Mouse (Mus musculus): ENCODE data around the gene Srp9. TPM values are rescaled to one million over a fixed set of nuclear protein-coding genes. Genes with fewer than 3 reads are reported as not detected.

Gene Srp9
- 16.4 and 53.1 TPM in 2 replicates for polyA plus RNA-seq (2012; ENCODE audit: insufficient read depth, low replicate concordance)

GRCm38 (mm10) chr1:182124506-182124905 is at the start of gene Srp9:
TSS of gene Srp9 (plus strand) at chr1:182124737.
- H3K4me1 ChIP-seq: peaks cover 45% of the 10 kb centered on the region
- no peak for TF ChIP-seq GATA1 (IDR thresholded peaks at IDR 0.05; ENCODE audit: borderline replicate concordance, low read length)
- TF ChIP-seq FLI1 (IDR thresholded peaks at IDR 0.05; ENCODE audit: low read length): no peak
- no peaks in the 10 kb centered on the region for H3K27me3 ChIP-seq (replicated peaks)
- H3K36me3 ChIP-seq (replicated peaks; ENCODE audit: low read length): peaks cover 35% of the 10 kb centered on the region
- H3K4me3 ChIP-seq (replicated peaks): peak within 1 kb of the TSS; percentile 97
- H3K9me3 ChIP-seq: no peaks in the 10 kb centered on the region

GRCm38 (mm10) chr1:182081744-182082419 is 42.7 kb upstream of the Srp9 start:
- TF ChIP-seq FLI1 (IDR thresholded peaks at IDR 0.05; ENCODE audit: low read length): no peak
- no peak for TF ChIP-seq GATA1 (IDR thresholded peaks at IDR 0.05; ENCODE audit: borderline replicate concordance, low read length)
- Histone ChIP-seq H3K4me1 (peaks cover 16% of the 10 kb centered on the region), H3K4me3 (replicated peaks) (peak overlapping the region; percentile 82), H3K36me3 (replicated peaks; ENCODE audit: low read length) (no peaks in the 10 kb centered on the region), H3K9me3 (peaks cover 27% of the 10 kb centered on the region), H3K27me3 (replicated peaks) (peaks cover 34% of the 10 kb centered on the region)

- TF ChIP-seq GATA1 (IDR thresholded peaks at IDR 0.05; ENCODE audit: borderline replicate concordance, low read length) (no peak), FLI1 (IDR thresholded peaks at IDR 0.05; ENCODE audit: low read length) (no peak)
- no peak overlapping the region for H3K4me3 ChIP-seq (replicated peaks)
- H3K4me1 ChIP-seq: peaks cover 22% of the 10 kb centered on the region
- no peaks in the 10 kb centered on the region for H3K36me3 ChIP-seq (replicated peaks; ENCODE audit: low read length)
- peaks cover 30% of the 10 kb centered on the region for H3K27me3 ChIP-seq (replicated peaks)
- H3K9me3 ChIP-seq: peaks cover 13% of the 10 kb centered on the region
Measured at GRCm38 (mm10) chr1:182083459-182083858, 41.1 kb upstream of the Srp9 start.

- Histone ChIP-seq H3K4me1 (peaks cover 23% of the 10 kb centered on the region), H3K9me3 (no peaks in the 10 kb centered on the region), H3K4me3 (replicated peaks) (no peak overlapping the region), H3K36me3 (replicated peaks; ENCODE audit: low read length) (no peaks in the 10 kb centered on the region), H3K27me3 (replicated peaks) (peaks cover 46% of the 10 kb centered on the region)
- TF ChIP-seq FLI1 (IDR thresholded peaks at IDR 0.05; ENCODE audit: low read length) (no peak), GATA1 (IDR thresholded peaks at IDR 0.05; ENCODE audit: borderline replicate concordance, low read length) (no peak)
Measured at GRCm38 (mm10) chr1:182086759-182087158, 37.8 kb upstream of the Srp9 start.

- Histone ChIP-seq H3K27me3 (replicated peaks) (peaks cover 49% of the 10 kb centered on the region), H3K4me1 (peaks cover 17% of the 10 kb centered on the region), H3K9me3 (no peaks in the 10 kb centered on the region), H3K36me3 (replicated peaks; ENCODE audit: low read length) (no peaks in the 10 kb centered on the region), H3K4me3 (replicated peaks) (no peak overlapping the region)
- TF ChIP-seq GATA1 (IDR thresholded peaks at IDR 0.05; ENCODE audit: borderline replicate concordance, low read length): no peak
- TF ChIP-seq FLI1 (IDR thresholded peaks at IDR 0.05; ENCODE audit: low read length): no peak
Measured at GRCm38 (mm10) chr1:182087351-182087750, 37.2 kb upstream of the Srp9 start.

- TF ChIP-seq GATA1 (IDR thresholded peaks at IDR 0.05; ENCODE audit: borderline replicate concordance, low read length): no peak
- TF ChIP-seq FLI1 (IDR thresholded peaks at IDR 0.05; ENCODE audit: low read length): no peak
- no peaks in the 10 kb centered on the region for H3K9me3 ChIP-seq
- peaks cover 16% of the 10 kb centered on the region for H3K4me1 ChIP-seq
- H3K36me3 ChIP-seq (replicated peaks; ENCODE audit: low read length): no peaks in the 10 kb centered on the region
- peaks cover 50% of the 10 kb centered on the region for H3K27me3 ChIP-seq (replicated peaks)
- no peak overlapping the region for H3K4me3 ChIP-seq (replicated peaks)
Measured at GRCm38 (mm10) chr1:182087753-182088633, 36.5 kb upstream of the Srp9 start.

- Histone ChIP-seq H3K4me3 (replicated peaks) (no peak overlapping the region), H3K4me1 (peaks cover 22% of the 10 kb centered on the region), H3K9me3 (no peaks in the 10 kb centered on the region), H3K27me3 (replicated peaks) (peaks cover 50% of the 10 kb centered on the region), H3K36me3 (replicated peaks; ENCODE audit: low read length) (no peaks in the 10 kb centered on the region)
- TF ChIP-seq FLI1 (IDR thresholded peaks at IDR 0.05; ENCODE audit: low read length) (no peak), GATA1 (IDR thresholded peaks at IDR 0.05; ENCODE audit: borderline replicate concordance, low read length) (no peak)
Measured at GRCm38 (mm10) chr1:182088844-182089418, 35.6 kb upstream of the Srp9 start.

GRCm38 (mm10) chr1:182089600-182090297 is 34.8 kb upstream of the Srp9 start:
- TF ChIP-seq GATA1 (IDR thresholded peaks at IDR 0.05; ENCODE audit: borderline replicate concordance, low read length) (no peak), FLI1 (IDR thresholded peaks at IDR 0.05; ENCODE audit: low read length) (no peak)
- Histone ChIP-seq H3K4me3 (replicated peaks) (no peak overlapping the region), H3K9me3 (no peaks in the 10 kb centered on the region), H3K27me3 (replicated peaks) (peaks cover 49% of the 10 kb centered on the region), H3K4me1 (peaks cover 25% of the 10 kb centered on the region), H3K36me3 (replicated peaks; ENCODE audit: low read length) (no peaks in the 10 kb centered on the region)

- Histone ChIP-seq H3K27me3 (replicated peaks) (peaks cover 49% of the 10 kb centered on the region), H3K9me3 (no peaks in the 10 kb centered on the region), H3K4me3 (replicated peaks) (no peak overlapping the region), H3K36me3 (replicated peaks; ENCODE audit: low read length) (no peaks in the 10 kb centered on the region), H3K4me1 (peaks cover 30% of the 10 kb centered on the region)
- TF ChIP-seq GATA1 (IDR thresholded peaks at IDR 0.05; ENCODE audit: borderline replicate concordance, low read length) (no peak), FLI1 (IDR thresholded peaks at IDR 0.05; ENCODE audit: low read length) (no peak)
Measured at GRCm38 (mm10) chr1:182090298-182090677, 34.2 kb upstream of the Srp9 start.
